Comparison of ENCODE assay signal across 9 mouse cellular contexts in the genomic region with DNA sequence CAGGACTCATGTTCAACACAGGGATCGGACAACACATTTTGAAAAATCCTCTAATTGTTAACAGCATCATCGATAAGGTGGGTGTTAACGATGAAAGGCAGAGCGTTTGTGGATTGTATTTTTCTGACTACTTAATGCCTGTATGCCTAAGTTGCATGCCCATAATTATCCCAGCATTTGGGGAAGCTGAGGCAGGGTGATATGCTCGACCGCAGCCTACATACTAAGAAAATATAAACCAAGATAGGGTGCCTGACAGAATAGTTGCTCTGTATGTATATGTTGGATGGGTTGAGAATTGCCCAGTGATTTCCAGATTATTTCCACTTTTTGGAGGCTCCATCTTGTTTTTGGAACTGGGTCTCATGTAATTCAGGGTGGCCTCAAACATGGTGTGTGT. TPM values are rescaled to one million over a fixed set of nuclear protein-coding genes. Genes with fewer than 3 reads are reported as not detected.
A peak's percentile ranks its signal among the peaks of the same experiment; 100 is the strongest.
DNase-seq lines count a peak whose midpoint lies in the region; ATAC-seq and TF ChIP-seq lines count a peak whose summit lies in the region.
"Had no signal": no experiment of that assay in that cellular context is flagged by ENCODE, and none has a peak within 500 bp of the region (broad histone marks: within the 10 kb centered on the region; RNA-seq: fewer than 3 reads in every experiment).

No protein-coding gene starts in this region.

- peak overlapping the region; percentile 93 for H3K4me3 ChIP-seq in left cerebral cortex, adult 2 months
- H3K4me3 ChIP-seq in embryonic facial prominence, embryonic 13.5 days: peak overlapping the region; percentile 95
- peak overlapping the region; percentile 86 for H3K4me3 ChIP-seq in intestine, embryonic 15.5 days (replicated peaks)
- peak overlapping the region; percentile 70 for H3K4me3 ChIP-seq in neural tube, embryonic 12.5 days

- H3K27ac ChIP-seq in left cerebral cortex, adult 2 months: peak overlapping the region; percentile 81
- H3K27ac ChIP-seq in embryonic facial prominence, embryonic 13.5 days: no peak overlapping the region; the same call in 1 of the 2 replicates
- peak overlapping the region; percentile 72; the same call in 1 of the 2 replicates for H3K27ac ChIP-seq in intestine, embryonic 15.5 days
- no peak overlapping the region for H3K27ac ChIP-seq in neural tube, embryonic 12.5 days

- no peak for TF ChIP-seq CTCF in left cerebral cortex, adult 2 months (IDR thresholded peaks at IDR 0.05)

- no peaks in the 10 kb centered on the region for H3K9me3 ChIP-seq in embryonic facial prominence, embryonic 13.5 days
- H3K9me3 ChIP-seq in intestine, embryonic 15.5 days: no peaks in the 10 kb centered on the region
- no peaks in the 10 kb centered on the region for H3K9me3 ChIP-seq in neural tube, embryonic 12.5 days

- no peak for ATAC-seq in embryonic facial prominence, embryonic 13.5 days (ENCODE audit: insufficient number of reproducible peaks, insufficient read depth, low FRiP score, low TSS enrichment, low read depth)
- ATAC-seq in intestine, embryonic 15.5 days: no peak
- ATAC-seq in neural tube, embryonic 12.5 days (ENCODE audit: low FRiP score, low read depth): no peak

- peak overlapping the region; percentile 94 for H3K9ac ChIP-seq in embryonic facial prominence, embryonic 13.5 days
- H3K9ac ChIP-seq in intestine, embryonic 15.5 days: peak overlapping the region; percentile 84
- peak overlapping the region; percentile 80 for H3K9ac ChIP-seq in neural tube, embryonic 12.5 days

- H3K4me1 ChIP-seq in embryonic facial prominence, embryonic 13.5 days: peaks cover 15% of the 10 kb centered on the region
- no peaks in the 10 kb centered on the region; the same call in 1 of the 2 replicates for H3K4me1 ChIP-seq in intestine, embryonic 15.5 days (replicated peaks)
- peaks cover 11% of the 10 kb centered on the region for H3K4me1 ChIP-seq in neural tube, embryonic 12.5 days

- peak overlapping the region; percentile 73 for H3K4me2 ChIP-seq in embryonic facial prominence, embryonic 13.5 days
- peak overlapping the region; percentile 70 for H3K4me2 ChIP-seq in intestine, embryonic 15.5 days (replicated peaks)
- H3K4me2 ChIP-seq in neural tube, embryonic 12.5 days (replicated peaks): peak overlapping the region; percentile 65

- DNase-seq in left cerebral cortex, adult 2 months (ENCODE audit: extremely low spot score in 1 of 2, low spot score in 2 of 2): no peak
- no peak for DNase-seq in left cerebral cortex, postnatal 10 days (ENCODE audit: extremely low spot score in 1 of 2, low spot score in 2 of 2)
- no peak for DNase-seq in frontal cortex, postnatal 10 days (ENCODE audit: low spot score in 2 of 2)
- DNase-seq in cerebellum, postnatal 25 days: no peak
- DNase-seq in spleen, postnatal 10 days (ENCODE audit: low spot score in 2 of 2): no peak
- DNase-seq: layer of hippocampus, adult 9-11 months had no signal

- no peaks in the 10 kb centered on the region for H3K27me3 ChIP-seq in embryonic facial prominence, embryonic 13.5 days
- H3K27me3 ChIP-seq in intestine, embryonic 15.5 days (replicated peaks): no peaks in the 10 kb centered on the region
- no peaks in the 10 kb centered on the region for H3K27me3 ChIP-seq in neural tube, embryonic 12.5 days (replicated peaks)

- intact Hi-C loops in left cerebral cortex, adult 2 months (cut with DNase I): loop anchor here (5.0 kb wide), 2 partner anchors 75 to 155 kb away; partner anchors contain the start of gene Kif2a
- intact Hi-C loops in left cerebral cortex, postnatal 10 days (cut with DNase I): no loop called here

- 4% methylated on average over 6 of the region's 6 CpGs for WGBS in embryonic facial prominence, embryonic 13.5 days
- WGBS in intestine, embryonic 15.5 days: 5% methylated on average over 6 of the region's 6 CpGs
- 8% methylated on average over 6 of the region's 6 CpGs for WGBS in neural tube, embryonic 12.5 days

- peaks cover 33% of the 10 kb centered on the region for H3K36me3 ChIP-seq in embryonic facial prominence, embryonic 13.5 days
- H3K36me3 ChIP-seq in intestine, embryonic 15.5 days: no peaks in the 10 kb centered on the region
- peaks cover 22% of the 10 kb centered on the region for H3K36me3 ChIP-seq in neural tube, embryonic 12.5 days

RNA-seq across cellular contexts. Expression of gene Dimt1, which starts 0.7 kb away (rescaled TPM):
- total RNA-seq in left cerebral cortex, adult 2 months (2021): 10 to 100 TPM; 21.0 to 23.1 TPM
- 10 to 100 TPM; 19.3 to 21.2 TPM for total RNA-seq in left cerebral cortex, postnatal 10 days (2021)
- 50.8 and 55.3 TPM in 2 replicates for polyA plus RNA-seq in embryonic facial prominence, embryonic 13.5 days (2015; fragmentation: Nextera tagmentation; extraction: Ambion mirVana)
- 32.8 and 38.8 TPM in 2 replicates for polyA plus RNA-seq in intestine, embryonic 15.5 days (2015; fragmentation: Nextera tagmentation; extraction: Ambion mirVana)
- 35.5 and 41.8 TPM in 2 replicates for polyA plus RNA-seq in neural tube, embryonic 12.5 days (2016; fragmentation: Nextera tagmentation; extraction: Ambion mirVana)

RNA-seq across cellular contexts. Expression of gene Ipo11, which starts 10.8 kb away (rescaled TPM):
- 10 to 100 TPM; 58.9 to 59.3 TPM for total RNA-seq in left cerebral cortex, adult 2 months (2021)
- 10 to 100 TPM; 72.3 to 72.7 TPM for total RNA-seq in left cerebral cortex, postnatal 10 days (2021)
- 47.8 and 50.3 TPM in 2 replicates for polyA plus RNA-seq in embryonic facial prominence, embryonic 13.5 days (2015; fragmentation: Nextera tagmentation; extraction: Ambion mirVana)
- 44.2 and 47.6 TPM in 2 replicates for polyA plus RNA-seq in intestine, embryonic 15.5 days (2015; fragmentation: Nextera tagmentation; extraction: Ambion mirVana)
- 52.9 and 55.9 TPM in 2 replicates for polyA plus RNA-seq in neural tube, embryonic 12.5 days (2016; fragmentation: Nextera tagmentation; extraction: Ambion mirVana)

Comparison
In these comparisons a context has a peak if more than half of its experiments do, and no peak if none do; other contexts are left out.
1. H3K27ac ChIP-seq: peak in left cerebral cortex, adult 2 months (single experiment) and intestine, embryonic 15.5 days (single experiment); none in embryonic facial prominence, embryonic 13.5 days (single experiment) and neural tube, embryonic 12.5 days (single experiment).
2. Peak in every context shown above with its lines, with median percentiles within 50 percentile points of each other: H3K4me3 ChIP-seq, H3K4me2 ChIP-seq and H3K9ac ChIP-seq.